Mouse (Mus musculus) right cerebral cortex, adult 18-20 months (tissue): Measurements from ENCODE around the gene Slco3a1.
"Not testable (repeated sequence)": the region's sequence is repeated elsewhere in the genome, so short reads cannot be mapped to it uniquely, and the experiment has no call there.

Experiments used
- DNase-seq: peaks from one replicate; pipeline ENCODE4 v3.0.0; 2022; ENCODE audit warnings: mixed read lengths

The Slco3a1 gene

GRCm38 (mm10) chr7:74423928-74424850 is 130.4 kb downstream of the Slco3a1 start:
- no peak for DNase-seq

- no peak for DNase-seq
These were observed 131.3 kb downstream of the Slco3a1 start for GRCm38 (mm10) chr7:74423316-74423715.

- no peak for DNase-seq
These were observed 131.8 kb downstream of the Slco3a1 start for GRCm38 (mm10) chr7:74422731-74423130.

- DNase-seq: peak; percentile 52
These were observed 132.6 kb downstream of the Slco3a1 start for GRCm38 (mm10) chr7:74422002-74422401.

- no peak for DNase-seq
These were observed 133.0 kb downstream of the Slco3a1 start for GRCm38 (mm10) chr7:74421591-74421990.

GRCm38 (mm10) chr7:74419706-74420105 is 134.9 kb downstream of the Slco3a1 start:
- no peak for DNase-seq

GRCm38 (mm10) chr7:74417009-74417408 is 137.6 kb downstream of the Slco3a1 start:
- DNase-seq: no peak

GRCm38 (mm10) chr7:74415241-74415640 is 139.3 kb downstream of the Slco3a1 start:
- DNase-seq: no peak

GRCm38 (mm10) chr7:74413738-74414716 is 140.6 kb downstream of the Slco3a1 start:
- DNase-seq: no peak

- no peak for DNase-seq
These were observed 145.8 kb downstream of the Slco3a1 start for GRCm38 (mm10) chr7:74408601-74409323.

GRCm38 (mm10) chr7:74407851-74408250 is 146.7 kb downstream of the Slco3a1 start:
- not testable (repeated sequence) for DNase-seq

- no peak for DNase-seq
These were observed 154.9 kb downstream of the Slco3a1 start for GRCm38 (mm10) chr7:74399729-74400128.

GRCm38 (mm10) chr7:74399154-74399553 is 155.4 kb downstream of the Slco3a1 start:
- no peak for DNase-seq

- no peak for DNase-seq
These were observed 156.3 kb downstream of the Slco3a1 start for GRCm38 (mm10) chr7:74398326-74398725.

GRCm38 (mm10) chr7:74391451-74391873 is 163.1 kb downstream of the Slco3a1 start:
- DNase-seq: no peak

- DNase-seq: no peak
These were observed 165.0 kb downstream of the Slco3a1 start for GRCm38 (mm10) chr7:74389570-74389969.

- peak; percentile 26 for DNase-seq
These were observed 168.3 kb downstream of the Slco3a1 start for GRCm38 (mm10) chr7:74386257-74386656.

GRCm38 (mm10) chr7:74383040-74383666 is 171.4 kb downstream of the Slco3a1 start:
- no peak for DNase-seq

GRCm38 (mm10) chr7:74382286-74382685 is 172.3 kb downstream of the Slco3a1 start:
- DNase-seq: peak; percentile 24

- DNase-seq: no peak
These were observed 172.7 kb downstream of the Slco3a1 start for GRCm38 (mm10) chr7:74381881-74382281.

- no peak for DNase-seq
These were observed 173.5 kb downstream of the Slco3a1 start for GRCm38 (mm10) chr7:74381051-74381450.

- DNase-seq: no peak
These were observed 176.7 kb downstream of the Slco3a1 start for GRCm38 (mm10) chr7:74377909-74378308.
